Mouse (Mus musculus) intestine, embryonic 14.5 days (tissue): Measurements from ENCODE around the gene Carmil1. TPM values are rescaled to one million over a fixed set of nuclear protein-coding genes. Genes with fewer than 3 reads are reported as not detected.

Experiments used
- ATAC-seq: fragments of 200-750 bp; cut with Nextera tagmentation; replicated peaks from 2 replicates; pipeline ENCODE4 v1.8.0; 2017; ENCODE audit warnings: low read depth, moderate number of reproducible peaks, moderate TSS enrichment, moderate library complexity; ENCODE audit not compliant: low FRiP score, low TSS enrichment
- DNase-seq: peaks from one replicate; pipeline ENCODE4 v3.0.0-alpha.2; 2018; ENCODE audit warnings: low spot score
- H3K27ac ChIP-seq: fragments of 300-500 bp; sonication (generic); 2 replicates; pipeline ENCODE4 v1.5.1; 2014; ENCODE audit warnings: low read depth, mild to moderate bottlenecking, control low read depth
- H3K27me3 ChIP-seq: fragments of 300-500 bp; sonication (generic); replicated peaks from 2 replicates; pipeline ENCODE4 v1.6.1; 2014; ENCODE audit warnings: low read length, control low read depth; ENCODE audit not compliant: control insufficient read depth, insufficient read depth
- H3K36me3 ChIP-seq: fragments of 300-500 bp; sonication (generic); 2 replicates; pipeline ENCODE4 v1.6.1; 2014; ENCODE audit warnings: low read length, control low read depth; ENCODE audit not compliant: control insufficient read depth, insufficient read depth
- H3K4me1 ChIP-seq: fragments of 300-500 bp; sonication (generic); replicated peaks from 2 replicates; pipeline ENCODE4 v1.6.1; 2014; ENCODE audit warnings: low read length, control low read depth, mixed read lengths; ENCODE audit not compliant: control insufficient read depth, insufficient read depth
- H3K4me2 ChIP-seq: fragments of 300-500 bp; sonication (generic); 2 replicates; pipeline ENCODE4 v1.6.1; 2014; ENCODE audit warnings: low read length
- H3K4me3 ChIP-seq: fragments of 300-500 bp; sonication (generic); 2 replicates; pipeline ENCODE4 v1.5.1; 2014; ENCODE audit warnings: low read depth, low read length, control low read depth, mixed read lengths
- H3K9ac ChIP-seq: fragments of 300-500 bp; sonication (generic); 2 replicates; pipeline ENCODE4 v1.6.1; 2014; ENCODE audit warnings: mild to moderate bottlenecking, low read length
- H3K9me3 ChIP-seq: fragments of 300-500 bp; sonication (generic); 2 replicates; pipeline ENCODE4 v1.6.1; 2016; ENCODE audit warnings: low read length, control low read depth; ENCODE audit not compliant: control insufficient read depth
- WGBS: fragments of 180-500 bp; shearing (Covaris S2); extraction: QIAGEN DNeasy Blood & Tissue Kit; methylation state at CpG from one replicate; pipeline ENCODE4 v1.1.7; 2014; 5-methylcytosine and 5-hydroxymethylcytosine counted together
- polyA plus RNA-seq: library from polyadenylated mRNA; unstranded; fragments of >200 nt; fragmentation: Nextera tagmentation; extraction: Ambion mirVana; gene quantifications from 2 replicates; pipeline ENCODE4 v1.2.1, GENCODE M21; 2014

Gene Carmil1
- polyA plus RNA-seq, 1 experiment from 2014 or later, result 43.5 TPM

DNA sequence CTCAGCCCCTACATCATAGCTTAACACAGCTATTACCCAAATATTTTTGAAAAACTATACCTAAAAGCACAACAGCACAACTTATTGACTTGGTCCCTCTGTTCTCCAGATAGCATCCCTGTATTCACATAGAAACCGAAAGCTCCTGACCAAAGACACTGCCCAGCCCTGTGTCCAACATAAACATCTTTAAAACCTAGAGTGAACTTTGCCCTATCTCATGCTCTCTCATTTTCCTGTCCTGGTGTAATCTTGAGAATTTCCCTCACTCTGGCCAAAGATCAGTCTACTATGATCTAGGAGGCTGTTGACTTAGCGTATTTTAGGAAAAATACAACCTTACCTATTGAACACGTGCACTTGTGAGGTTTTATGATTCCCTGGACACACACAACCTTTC is 187.5 kb downstream of the Carmil1 start:
- Histone ChIP-seq H3K27ac (no peak overlapping the region), H3K4me1 (no peaks in the 10 kb centered on the region), H3K9ac (no peak overlapping the region), H3K4me3 (no peak overlapping the region), H3K27me3 (no peaks in the 10 kb centered on the region), H3K36me3 (no peaks in the 10 kb centered on the region), H3K4me2 (no peak overlapping the region), H3K9me3 (no peaks in the 10 kb centered on the region)
- DNase-seq (no peak), ATAC-seq (no peak)
- WGBS, result 48% methylated on average over 3 of the region's 3 CpGs

DNA sequence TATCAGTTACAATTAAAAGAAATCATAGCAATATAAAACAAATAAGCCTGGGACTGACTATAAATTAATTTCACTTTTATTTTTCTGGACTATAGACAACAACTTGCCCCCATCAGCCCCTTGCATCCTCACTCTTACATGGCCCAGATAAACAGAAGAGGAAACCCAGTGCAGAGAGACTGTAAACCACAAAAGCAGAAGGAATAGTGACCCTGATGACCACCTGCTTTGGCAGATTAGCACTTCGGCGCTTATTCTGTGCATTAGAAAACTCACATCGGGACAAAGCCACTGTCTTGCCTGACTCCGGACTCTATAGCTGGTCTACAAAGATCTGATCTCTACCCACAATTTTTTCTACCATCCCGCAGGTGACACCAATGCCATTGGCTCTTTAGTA is 188.5 kb downstream of the Carmil1 start:
- no peak overlapping the region for H3K4me3 ChIP-seq
- H3K9ac ChIP-seq, result no peak overlapping the region
- no peaks in the 10 kb centered on the region for H3K9me3 ChIP-seq
- H3K27ac ChIP-seq, result no peak overlapping the region
- ATAC-seq (no peak), DNase-seq (no peak)
- H3K36me3 ChIP-seq, result no peaks in the 10 kb centered on the region; the same call in 1 of the 2 replicates
- no peak overlapping the region for H3K4me2 ChIP-seq
- no peaks in the 10 kb centered on the region for H3K4me1 ChIP-seq
- WGBS, result 95% methylated on average over 5 of the region's 5 CpGs
- H3K27me3 ChIP-seq, result no peaks in the 10 kb centered on the region

DNA sequence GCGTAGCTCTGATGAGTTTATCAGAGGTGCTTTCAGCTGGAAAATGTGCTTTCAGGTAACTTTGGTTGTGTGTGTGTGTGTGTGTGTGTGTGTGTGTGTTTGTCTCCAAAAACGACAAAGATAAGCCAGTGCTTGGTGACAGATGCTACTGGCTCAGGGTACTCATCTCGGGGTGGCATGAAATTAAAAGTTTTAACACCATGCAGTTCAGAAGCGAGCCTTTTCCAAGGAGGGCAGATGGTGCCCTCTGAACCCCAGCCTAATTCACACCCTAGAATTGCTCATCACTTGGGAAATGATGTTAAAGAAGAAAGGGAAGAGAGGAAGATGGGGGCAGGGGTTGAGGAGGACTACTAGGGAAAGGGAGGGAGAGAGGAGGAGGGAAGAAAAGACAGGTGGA is 198.4 kb downstream of the Carmil1 start:
- ATAC-seq, result no peak
- H3K27ac ChIP-seq, result no peak overlapping the region
- H3K36me3 ChIP-seq, result peaks cover 3% of the 10 kb centered on the region; the same call in 1 of the 2 replicates
- H3K4me3 ChIP-seq, result no peak overlapping the region
- no peak overlapping the region for H3K9ac ChIP-seq
- WGBS, result 76% methylated on average over 4 of the region's 4 CpGs
- H3K9me3 ChIP-seq, result no peaks in the 10 kb centered on the region
- no peak overlapping the region for H3K4me2 ChIP-seq
- DNase-seq, result no peak
- no peaks in the 10 kb centered on the region for H3K27me3 ChIP-seq
- no peaks in the 10 kb centered on the region for H3K4me1 ChIP-seq

DNA sequence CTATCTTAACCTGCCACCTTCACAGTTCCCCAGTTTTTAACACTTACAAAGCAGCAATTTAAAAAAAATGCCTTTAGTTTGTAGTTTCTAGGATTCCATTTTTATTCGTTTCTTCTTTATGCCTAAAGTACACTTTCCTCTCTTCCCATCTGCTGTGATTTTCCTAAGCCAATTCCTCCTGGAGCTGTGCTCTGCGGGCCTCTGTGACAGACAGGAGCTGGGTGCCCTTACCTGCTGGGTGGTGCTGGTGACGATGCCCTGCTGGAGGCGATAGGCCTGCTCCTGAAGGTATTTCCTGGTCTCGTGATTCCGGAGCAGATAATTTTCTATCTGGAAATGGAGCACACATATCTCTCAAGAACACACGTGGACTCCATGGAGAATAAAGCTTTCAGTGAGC is 198.9 kb downstream of the Carmil1 start:
- no peaks in the 10 kb centered on the region for H3K27me3 ChIP-seq
- H3K9me3 ChIP-seq, result no peaks in the 10 kb centered on the region
- no peak for DNase-seq
- no peaks in the 10 kb centered on the region for H3K4me1 ChIP-seq
- WGBS, result 89% methylated on average over 7 of the region's 7 CpGs
- H3K4me2 ChIP-seq, result no peak overlapping the region
- no peak for ATAC-seq
- H3K27ac ChIP-seq, result no peak overlapping the region
- 0 out of 2 replicates have a peak, but pooled peaks cover 3% of the 10 kb centered on the region for H3K36me3 ChIP-seq
- no peak overlapping the region for H3K9ac ChIP-seq
- H3K4me3 ChIP-seq, result no peak overlapping the region

DNA sequence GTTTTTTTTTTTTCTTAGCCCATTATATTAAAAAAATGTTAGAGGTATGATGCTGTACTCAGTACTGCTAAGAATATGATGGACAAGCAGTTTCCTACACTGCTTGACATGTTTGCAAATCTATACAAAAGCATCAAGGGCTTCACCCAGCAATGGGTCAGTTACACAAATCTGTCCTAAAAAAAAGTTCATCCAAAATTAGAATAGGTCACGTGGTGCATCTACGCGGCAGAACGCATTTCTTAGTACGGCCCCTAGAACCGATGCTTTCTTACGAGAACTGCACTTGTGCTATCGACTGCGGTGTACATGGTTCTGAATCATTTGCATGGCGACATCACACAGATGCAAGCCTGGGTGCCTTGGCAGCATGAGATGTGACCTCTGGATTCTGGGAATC is 208.0 kb downstream of the Carmil1 start:
- Histone ChIP-seq H3K4me2 (no peak overlapping the region), H3K27me3 (no peaks in the 10 kb centered on the region), H3K4me3 (no peak overlapping the region), H3K4me1 (no peaks in the 10 kb centered on the region), H3K27ac (no peak overlapping the region), H3K36me3 (peaks cover 23% of the 10 kb centered on the region), H3K9me3 (no peaks in the 10 kb centered on the region), H3K9ac (no peak overlapping the region)
- no peak for ATAC-seq
- WGBS, result 95% methylated on average over 10 of the region's 10 CpGs
- no peak for DNase-seq

DNA sequence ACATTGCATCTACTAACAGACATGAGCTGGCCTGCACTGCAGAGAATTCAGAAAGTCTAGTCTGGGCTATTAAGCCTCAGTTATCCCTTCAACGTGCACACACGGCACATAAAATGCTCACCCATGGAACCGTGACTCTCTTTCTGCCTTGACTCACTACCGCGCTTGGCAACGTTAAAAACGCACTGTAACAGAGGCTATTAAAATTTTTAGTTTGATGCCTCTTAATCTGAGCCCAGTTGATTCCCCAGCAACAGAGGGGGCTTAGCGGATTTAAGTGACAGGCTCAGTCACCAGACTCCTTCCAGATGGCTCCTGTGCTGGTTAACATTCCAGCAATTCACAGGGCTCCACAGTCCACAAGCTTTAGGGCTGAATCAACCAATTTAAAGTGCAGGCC is 213.0 kb downstream of the Carmil1 start:
- no peak for DNase-seq
- Histone ChIP-seq H3K27ac (no peak overlapping the region), H3K4me2 (no peak overlapping the region), H3K9me3 (no peaks in the 10 kb centered on the region), H3K36me3 (peaks cover 13% of the 10 kb centered on the region), H3K9ac (no peak overlapping the region), H3K4me1 (no peaks in the 10 kb centered on the region), H3K27me3 (no peaks in the 10 kb centered on the region), H3K4me3 (no peak overlapping the region)
- 92% methylated on average over 8 of the region's 8 CpGs for WGBS
- no peak for ATAC-seq

DNA sequence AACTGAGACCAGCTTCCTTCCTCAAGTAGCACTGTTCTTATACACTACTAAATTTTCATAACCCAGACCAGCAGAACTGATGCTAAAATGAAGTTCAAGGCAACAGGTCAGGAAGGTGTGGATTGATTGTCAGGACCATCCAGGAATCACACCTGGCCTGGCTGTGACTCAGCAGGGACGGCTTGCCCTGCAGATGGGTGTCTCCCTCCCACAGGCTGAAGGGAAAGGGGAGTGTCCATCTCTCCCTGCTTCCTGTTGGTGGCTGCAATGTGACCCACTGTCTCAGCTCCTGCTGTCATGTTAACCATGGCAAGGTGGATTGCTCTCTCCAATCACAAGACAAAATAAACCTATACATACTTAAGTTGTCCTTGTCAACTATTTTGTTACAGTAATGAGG is 215.1 kb downstream of the Carmil1 start:
- Histone ChIP-seq H3K4me1 (no peaks in the 10 kb centered on the region), H3K9ac (no peak overlapping the region), H3K4me3 (no peak overlapping the region), H3K27me3 (no peaks in the 10 kb centered on the region), H3K27ac (no peak overlapping the region), H3K9me3 (no peaks in the 10 kb centered on the region), H3K4me2 (no peak overlapping the region), H3K36me3 (peaks cover 13% of the 10 kb centered on the region)
- 50% methylated on average over 1 of the region's 1 CpGs for WGBS
- ATAC-seq, result no peak
- no peak for DNase-seq

DNA sequence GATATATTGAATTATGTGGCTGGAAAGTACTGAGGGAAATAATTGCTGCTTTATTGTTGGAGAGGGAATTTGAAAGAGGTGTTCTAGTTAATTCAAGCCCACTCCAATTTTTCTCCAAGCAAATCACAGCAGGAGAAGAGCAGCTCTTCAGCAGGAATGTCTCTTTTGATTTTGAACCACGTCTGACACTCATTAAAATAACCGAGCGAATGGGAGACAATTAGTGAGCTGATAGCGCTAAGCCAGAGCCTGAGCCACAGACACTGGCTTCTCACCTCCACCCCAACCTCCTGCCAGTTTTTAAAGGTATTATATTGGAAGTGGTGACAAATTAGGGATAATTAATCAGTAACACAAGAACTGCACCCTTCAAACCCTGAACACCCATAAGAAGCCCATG is 217.8 kb downstream of the Carmil1 start:
- WGBS, result 87% methylated on average over 4 of the region's 4 CpGs
- Histone ChIP-seq H3K9ac (no peak overlapping the region), H3K36me3 (peaks cover 5% of the 10 kb centered on the region; the same call in 1 of the 2 replicates), H3K4me1 (no peaks in the 10 kb centered on the region), H3K27ac (no peak overlapping the region), H3K27me3 (no peaks in the 10 kb centered on the region), H3K9me3 (no peaks in the 10 kb centered on the region), H3K4me3 (no peak overlapping the region), H3K4me2 (no peak overlapping the region)
- ATAC-seq, result no peak
- DNase-seq, result no peak

DNA sequence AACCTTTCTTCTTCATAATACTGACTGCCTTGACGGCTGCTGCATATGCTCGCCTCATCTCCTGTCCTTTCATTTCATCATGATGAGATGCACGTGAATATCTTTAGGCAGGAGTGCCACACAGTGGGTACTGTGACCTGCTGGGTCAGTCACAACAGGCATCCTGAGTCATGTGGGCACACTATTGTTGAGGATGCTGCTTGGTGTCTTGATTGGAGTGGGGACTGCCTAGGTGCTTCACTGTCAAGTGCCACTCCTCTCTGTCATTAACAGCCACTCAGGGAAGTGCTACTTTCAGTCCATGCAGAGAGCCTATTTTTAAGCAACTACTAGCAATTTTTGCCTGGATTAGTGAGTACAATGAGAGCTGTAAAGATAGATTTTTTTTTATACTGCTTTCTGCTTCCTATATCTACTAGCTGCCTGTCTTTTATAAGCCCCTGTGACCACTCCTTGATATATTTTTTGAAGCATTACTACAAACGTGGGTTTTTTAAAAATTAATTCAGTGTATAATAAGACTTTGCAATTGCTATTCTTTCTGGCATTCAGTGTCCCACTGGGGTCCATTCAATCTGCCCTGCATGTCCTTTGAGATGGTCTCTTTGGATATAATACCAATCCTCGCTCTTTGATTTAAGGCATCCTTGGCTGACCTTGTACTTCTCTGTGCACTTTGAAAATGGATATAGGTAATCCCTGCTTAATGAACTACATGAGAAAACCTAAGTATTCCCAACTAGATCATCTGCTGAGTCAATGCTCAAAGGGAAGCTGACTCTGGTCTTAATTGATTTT is 225.3 kb downstream of the Carmil1 start:
- ATAC-seq, result no peak
- no peak for DNase-seq
- H3K4me2 ChIP-seq, result no peak overlapping the region
- no peak overlapping the region for H3K27ac ChIP-seq
- no peak overlapping the region for H3K4me3 ChIP-seq
- no peak overlapping the region for H3K9ac ChIP-seq
- no peaks in the 10 kb centered on the region for H3K27me3 ChIP-seq
- H3K4me1 ChIP-seq, result no peaks in the 10 kb centered on the region
- WGBS, result 87% methylated on average over 5 of the region's 5 CpGs
- H3K36me3 ChIP-seq, result no peaks in the 10 kb centered on the region
- H3K9me3 ChIP-seq, result no peaks in the 10 kb centered on the region
